Mouse (Mus musculus): ENCODE results near the gene Myh14.
"Not testable (repeated sequence)": the region's sequence is repeated elsewhere in the genome, so short reads cannot be mapped to it uniquely, and the experiment has no call there.

Gene Myh14

GRCm38 (mm10) chr7:44670803-44671202 is at the start of gene Myh14:
Myh14 (minus strand) TSS chr7:44670843.
- peak; percentile 90 for DNase-seq

GRCm38 (mm10) chr7:44709881-44710280 is 39.2 kb upstream of the Myh14 start:
- DNase-seq, result no peak

DNA sequence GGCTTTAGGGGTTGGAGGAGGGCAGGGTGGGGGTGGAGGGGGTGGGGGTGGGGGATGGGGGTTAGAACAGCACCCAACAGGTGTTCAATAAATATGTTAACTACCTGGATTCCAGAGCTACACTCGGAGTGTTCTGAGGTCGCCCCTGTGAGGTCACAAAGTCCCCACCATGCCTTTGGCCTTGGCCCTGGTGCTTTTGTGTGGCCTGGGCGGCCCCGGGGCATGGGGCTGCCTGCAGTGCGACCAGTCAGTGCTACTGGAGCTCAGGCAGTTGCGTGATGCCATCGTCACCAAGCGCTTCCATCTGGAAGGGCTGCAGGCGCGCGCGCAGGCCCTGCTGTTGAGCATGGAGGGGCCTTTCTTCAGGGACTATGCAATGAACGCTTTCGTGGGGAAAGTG is 37.9 kb upstream of the Myh14 start, which contains the start of gene Izumo2:
TSS of gene Izumo2 (plus strand) at position 169 of the 400 bp plus-strand sequence.
- DNase-seq, result no peak

DNA sequence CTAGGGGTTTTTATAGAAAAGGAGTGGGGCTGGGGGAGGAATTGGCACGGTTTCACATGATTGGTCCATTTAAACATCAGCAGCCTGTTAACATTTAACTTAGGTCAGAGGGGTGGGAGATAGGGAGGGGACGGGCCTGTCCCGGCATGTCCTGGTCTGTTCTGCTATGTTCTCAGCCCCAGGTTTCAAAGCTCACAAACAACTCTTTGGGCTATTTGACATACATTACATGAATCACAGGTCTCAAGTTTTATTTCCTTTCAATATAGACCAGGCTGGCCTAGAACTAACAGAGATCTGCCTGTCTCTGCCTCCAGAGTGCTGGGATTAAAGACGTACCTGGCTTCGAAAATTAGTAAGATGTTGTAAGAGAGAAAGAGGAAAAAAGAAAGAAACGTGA is 37.5 kb upstream of the Myh14 start:
- not testable (repeated sequence) for DNase-seq

DNA sequence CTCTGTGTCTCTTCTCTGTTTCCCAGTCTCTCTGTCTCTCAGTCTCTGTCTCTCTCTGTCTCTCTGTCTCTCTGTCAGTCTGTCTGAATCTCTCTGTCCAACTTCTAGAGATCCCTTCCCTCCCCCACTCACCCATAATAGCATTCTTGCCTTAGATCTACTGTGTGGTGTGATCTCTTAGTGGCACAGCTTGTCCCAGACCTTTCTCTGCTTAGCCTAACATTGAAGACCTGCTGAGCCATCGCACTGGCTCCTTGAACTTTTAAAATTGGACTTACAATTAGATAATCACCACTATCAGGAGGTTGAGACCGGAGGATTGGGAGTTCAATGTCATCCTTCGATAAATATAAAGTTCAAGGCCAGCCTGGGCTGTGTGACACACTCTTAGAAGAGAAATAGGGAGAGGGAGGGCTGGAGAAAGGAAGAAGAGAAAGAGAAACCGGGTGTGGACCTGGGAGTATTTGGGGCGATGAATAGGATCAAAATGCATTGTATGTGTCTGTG is 36.6 kb upstream of the Myh14 start:
- DNase-seq, result no peak

DNA sequence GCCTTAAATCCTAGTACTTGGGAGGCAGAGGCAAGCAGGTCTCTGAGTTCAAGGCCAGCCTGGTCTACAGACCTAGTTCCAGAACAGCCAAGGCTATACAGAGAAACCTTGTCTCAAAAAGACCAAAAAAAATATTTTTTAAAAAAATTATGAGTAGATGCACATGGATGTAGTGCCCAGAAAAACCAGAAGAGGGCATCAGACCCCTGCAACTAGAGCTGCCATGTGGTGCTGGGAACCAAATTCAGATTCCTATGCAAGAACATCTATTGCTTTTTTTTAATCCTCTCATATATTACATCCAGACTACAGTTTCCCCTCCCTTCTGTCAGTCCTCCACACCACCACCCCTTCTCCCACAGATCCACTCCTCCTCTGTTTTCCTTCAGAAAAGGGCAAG is 35.7 kb upstream of the Myh14 start:
- DNase-seq, result no peak

GRCm38 (mm10) chr7:44705086-44705485 is 34.4 kb upstream of the Myh14 start:
- no peak for DNase-seq

DNA sequence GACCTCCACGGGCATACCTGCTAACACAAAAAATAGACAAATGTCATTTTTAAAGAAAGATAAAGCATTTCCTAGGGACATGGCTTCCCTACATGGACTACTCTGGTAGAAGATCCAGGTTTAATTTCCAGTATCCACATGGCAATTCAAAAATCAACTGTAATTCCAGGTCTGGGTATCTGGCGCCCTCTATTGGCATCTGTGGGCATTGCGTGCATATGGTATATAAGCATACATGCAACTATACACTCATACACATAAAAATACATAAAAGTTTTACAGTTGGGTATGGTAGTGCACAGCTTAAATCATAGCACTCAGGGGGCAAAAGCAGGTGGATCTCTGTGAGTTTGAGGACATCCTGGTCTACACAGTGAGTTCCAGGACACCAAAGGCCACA is 33.7 kb upstream of the Myh14 start:
- DNase-seq, result peak; percentile 66

DNA sequence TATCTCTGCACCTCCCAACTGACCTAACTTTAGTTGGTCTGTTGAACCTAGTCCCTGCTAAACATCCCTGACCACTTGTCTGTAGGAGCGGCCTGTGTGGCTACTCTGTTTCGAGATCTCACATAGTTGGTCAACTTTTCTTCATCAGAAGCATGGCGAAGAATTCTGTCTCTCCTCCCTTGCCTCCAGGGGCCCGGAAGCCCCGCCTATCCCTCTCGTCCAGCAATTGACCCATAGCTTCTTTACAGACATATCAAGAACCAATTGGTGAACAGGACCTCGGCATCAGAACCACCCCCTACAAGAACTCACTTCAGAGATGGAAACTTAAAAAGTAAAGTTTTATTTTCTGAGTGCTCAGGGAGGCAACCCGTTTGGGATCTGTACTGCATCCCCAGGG is 32.3 kb upstream of the Myh14 start:
- DNase-seq, result no peak

GRCm38 (mm10) chr7:44701921-44702320 is 31.3 kb upstream of the Myh14 start:
- DNase-seq, result peak; percentile 41

DNA sequence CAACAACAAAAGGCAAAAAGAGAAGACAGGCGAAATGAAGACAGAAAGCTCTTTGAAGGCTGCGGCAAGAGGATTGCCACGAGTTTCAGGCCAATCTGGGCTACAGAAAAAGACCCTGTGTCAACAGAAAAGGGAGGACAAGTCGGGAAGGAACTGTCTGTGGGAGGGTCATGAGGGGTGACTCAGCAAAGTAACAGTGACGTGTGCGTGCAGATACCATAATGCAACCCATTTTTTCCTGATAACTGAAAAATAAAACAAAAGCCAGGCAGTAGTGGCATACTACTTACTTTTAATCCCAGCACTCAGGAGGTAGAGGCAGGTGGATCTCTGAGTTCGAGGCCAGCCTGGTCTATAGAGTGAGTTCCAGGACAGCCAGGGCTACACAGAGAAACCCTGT is 27.3 kb upstream of the Myh14 start:
- DNase-seq, result no peak

DNA sequence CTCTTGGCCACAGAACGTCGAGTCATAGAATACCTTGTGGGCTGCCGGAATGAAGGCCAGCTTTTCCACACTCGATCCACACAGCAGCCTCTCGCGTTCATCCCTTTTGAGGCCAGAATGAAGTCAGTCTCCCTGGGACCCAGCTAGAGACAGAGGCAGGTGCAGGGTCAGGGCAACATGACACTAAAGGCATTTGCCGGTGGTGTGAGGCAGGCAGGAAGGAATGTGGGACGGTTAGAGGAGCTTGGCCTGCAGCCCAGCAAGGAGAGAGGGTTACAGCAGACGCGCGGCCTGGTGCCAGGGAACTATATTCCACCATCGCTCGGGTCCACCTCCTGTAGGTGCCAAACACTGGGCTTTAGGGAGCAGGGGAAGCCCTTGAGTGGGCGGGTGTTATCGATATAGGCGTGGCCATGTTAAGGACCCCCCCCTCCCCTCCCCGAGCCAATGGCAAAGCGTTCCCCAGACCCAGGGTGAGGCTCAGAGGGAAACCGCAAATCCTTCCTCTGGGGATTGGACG is 26.6 kb upstream of the Myh14 start:
- DNase-seq, result peak; percentile 75

DNA sequence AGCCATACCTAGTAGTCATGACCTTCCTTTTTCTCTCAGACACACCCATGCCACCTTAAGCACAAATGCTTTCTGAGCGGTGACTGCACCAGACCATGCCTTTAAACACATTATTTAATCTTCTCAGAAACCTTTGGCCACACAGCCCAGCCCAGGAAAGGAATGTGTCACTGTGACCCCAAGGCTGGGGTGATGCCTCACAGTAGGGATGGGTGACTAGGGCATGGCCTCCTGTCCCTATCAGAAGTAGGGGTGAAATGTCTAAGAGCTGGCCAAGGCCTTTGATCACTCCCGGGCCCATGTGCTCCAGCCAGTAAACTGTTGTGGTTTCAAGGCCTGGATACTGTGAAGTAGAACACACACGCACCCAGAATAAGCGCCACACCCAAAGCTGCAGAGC is 24.6 kb upstream of the Myh14 start:
- DNase-seq, result no peak

- no peak for DNase-seq
Measured at GRCm38 (mm10) chr7:44693427-44694175, 23.0 kb upstream of the Myh14 start.

GRCm38 (mm10) chr7:44689331-44689730 is 18.7 kb upstream of the Myh14 start:
- DNase-seq, result no peak

DNA sequence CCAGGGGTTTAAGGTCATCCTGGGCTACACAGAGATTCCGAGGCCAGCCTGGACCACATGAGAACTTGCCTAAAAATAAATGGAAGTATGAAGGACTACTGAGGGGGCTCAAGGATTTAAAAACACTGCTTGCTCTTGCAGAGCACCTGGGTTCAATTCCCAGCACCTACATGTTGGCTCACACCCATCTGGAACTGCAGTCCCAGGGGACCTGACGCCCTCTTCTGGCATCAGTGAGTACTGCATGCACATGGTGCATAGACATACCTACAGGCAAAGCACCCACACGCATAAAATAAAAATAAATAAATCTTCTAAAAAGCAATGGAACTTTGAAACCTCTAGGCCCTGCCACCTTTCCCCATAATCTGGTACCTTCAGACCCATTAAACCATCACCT is 18.2 kb upstream of the Myh14 start:
- DNase-seq, result no peak

DNA sequence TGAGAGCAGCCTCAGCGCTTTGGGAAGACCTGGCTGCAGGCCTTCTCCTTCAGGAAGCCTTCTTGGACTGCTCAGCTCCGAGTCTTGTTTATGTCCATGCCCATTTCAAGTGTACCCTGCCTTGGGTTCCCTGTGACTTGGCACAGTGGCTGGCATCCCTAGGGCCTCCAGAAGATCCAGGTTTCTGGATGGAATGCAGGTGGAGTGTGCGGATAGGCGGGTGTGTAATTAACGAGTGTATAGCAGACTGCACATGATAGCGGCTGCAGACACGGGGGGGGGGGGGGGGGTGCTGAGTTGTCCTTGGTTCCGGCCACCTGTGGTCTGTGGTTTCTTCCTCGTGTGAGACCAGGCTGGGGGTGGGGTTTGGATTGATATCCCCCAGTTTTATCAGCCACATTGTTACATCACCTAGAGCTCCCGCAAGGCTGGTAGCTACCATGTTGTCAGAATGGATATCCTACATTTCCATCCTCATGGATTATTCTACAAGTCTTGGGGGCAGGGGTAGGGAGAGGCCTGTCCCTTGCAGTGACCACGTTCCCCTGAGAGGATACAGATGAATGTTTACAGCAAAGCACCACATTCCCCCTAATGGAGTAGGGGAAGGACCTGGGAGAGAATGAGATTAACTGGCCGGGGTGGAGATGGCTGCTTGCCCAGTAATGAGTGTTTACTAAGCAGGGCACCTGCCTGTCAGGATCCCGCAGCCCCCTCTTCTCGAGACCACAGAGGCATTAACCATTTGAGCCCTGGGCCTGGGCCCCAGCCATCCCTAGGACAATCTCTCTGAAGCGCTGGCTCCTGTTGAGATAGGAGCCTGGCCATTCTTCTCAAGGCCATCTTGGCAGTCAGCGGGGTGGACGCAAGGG is 15.1 kb upstream of the Myh14 start:
- no peak for DNase-seq

DNA sequence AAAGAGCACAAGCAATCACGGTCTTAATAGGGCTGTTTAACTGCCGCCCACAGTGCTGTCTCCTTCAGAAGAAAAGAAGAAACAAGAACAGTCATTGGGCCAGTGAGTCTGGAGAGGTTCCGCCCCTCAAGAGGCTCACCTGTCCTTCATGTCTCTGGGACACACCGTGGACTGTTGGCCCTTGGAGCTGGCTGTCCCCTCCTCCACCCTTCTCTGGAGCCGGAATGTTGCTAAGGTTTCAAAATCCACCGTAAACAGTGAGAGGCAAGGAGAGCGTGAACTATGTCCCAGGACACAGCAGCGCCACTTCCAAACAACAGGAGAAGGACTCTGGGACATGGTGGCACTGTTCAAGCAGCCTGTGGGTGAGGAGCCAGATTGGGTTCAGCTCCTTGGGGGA is 13.0 kb upstream of the Myh14 start:
- peak; percentile 51 for DNase-seq

- peak; percentile 26 for DNase-seq
Measured at GRCm38 (mm10) chr7:44676611-44677010, 6.0 kb upstream of the Myh14 start.

GRCm38 (mm10) chr7:44676126-44676525 is 5.5 kb upstream of the Myh14 start:
- DNase-seq, result no peak

- no peak for DNase-seq
Measured at GRCm38 (mm10) chr7:44675171-44675570, 4.5 kb upstream of the Myh14 start.

- DNase-seq, result no peak
Measured at GRCm38 (mm10) chr7:44674511-44674910, 3.9 kb upstream of the Myh14 start.

DNA sequence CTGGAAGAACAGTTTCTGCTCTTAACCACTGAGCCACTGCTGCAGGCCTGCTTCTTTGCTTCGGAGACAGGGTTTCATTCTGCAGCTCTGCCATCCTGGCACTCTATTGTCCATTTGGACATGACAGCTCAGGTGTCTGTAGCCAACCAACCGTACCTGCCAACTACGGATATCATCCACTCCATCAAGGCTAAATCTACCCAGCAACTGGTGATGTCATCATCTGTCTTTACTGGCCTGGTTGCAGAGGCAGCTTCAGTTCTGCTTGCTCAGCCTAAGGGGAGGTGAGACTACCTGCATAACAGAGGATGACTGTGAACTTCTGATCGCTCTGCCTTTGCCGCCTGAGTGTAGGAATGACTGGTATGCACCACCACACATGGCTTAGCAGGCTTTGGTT is 1.6 kb upstream of the Myh14 start:
- DNase-seq, result peak; percentile 17

GRCm38 (mm10) chr7:44669103-44669502 is 1.5 kb downstream of the Myh14 start:
- DNase-seq, result peak; percentile 69
